Mouse (Mus musculus) erythroid progenitor cell, adult 5-6 weeks (primary cell): Measurements from ENCODE around the gene Morc3. TPM values are rescaled to one million over a fixed set of nuclear protein-coding genes. Genes with fewer than 3 reads are reported as not detected.
A peak's percentile ranks its signal among the peaks of the same experiment; 100 is the strongest.

Experiments
- ATAC-seq: replicated peaks from 2 replicates; pipeline ENCODE4 v1.8.0; 2016; ENCODE audit warnings: moderate number of reproducible peaks, mild to moderate bottlenecking, moderate TSS enrichment, inconsistent platforms; ENCODE audit not compliant: poor library complexity, low FRiP score, severe bottlenecking
- total RNA-seq, 2 experiments: library from RNA; stranded (forward) in 1 of 2; stranded (reverse) in 1 of 2; fragments of 150-400 nt in 1 of 2; fragments of 186-747, 209-891 nt in 1 of 2; gene quantifications; 2 replicates each; pipeline versions ENCODE4 v1.2.3 to v1.2.4; 2015 to 2017; ENCODE audit warnings: low replicate concordance in 2 of 2

Morc3 gene
- total RNA-seq, 2 experiments from 2014 or later: 133 to 212 TPM

GRCm38 (mm10) chr16:93874841-93875240, 42.9 kb downstream of the Morc3 start:
- no peak for ATAC-seq

DNA sequence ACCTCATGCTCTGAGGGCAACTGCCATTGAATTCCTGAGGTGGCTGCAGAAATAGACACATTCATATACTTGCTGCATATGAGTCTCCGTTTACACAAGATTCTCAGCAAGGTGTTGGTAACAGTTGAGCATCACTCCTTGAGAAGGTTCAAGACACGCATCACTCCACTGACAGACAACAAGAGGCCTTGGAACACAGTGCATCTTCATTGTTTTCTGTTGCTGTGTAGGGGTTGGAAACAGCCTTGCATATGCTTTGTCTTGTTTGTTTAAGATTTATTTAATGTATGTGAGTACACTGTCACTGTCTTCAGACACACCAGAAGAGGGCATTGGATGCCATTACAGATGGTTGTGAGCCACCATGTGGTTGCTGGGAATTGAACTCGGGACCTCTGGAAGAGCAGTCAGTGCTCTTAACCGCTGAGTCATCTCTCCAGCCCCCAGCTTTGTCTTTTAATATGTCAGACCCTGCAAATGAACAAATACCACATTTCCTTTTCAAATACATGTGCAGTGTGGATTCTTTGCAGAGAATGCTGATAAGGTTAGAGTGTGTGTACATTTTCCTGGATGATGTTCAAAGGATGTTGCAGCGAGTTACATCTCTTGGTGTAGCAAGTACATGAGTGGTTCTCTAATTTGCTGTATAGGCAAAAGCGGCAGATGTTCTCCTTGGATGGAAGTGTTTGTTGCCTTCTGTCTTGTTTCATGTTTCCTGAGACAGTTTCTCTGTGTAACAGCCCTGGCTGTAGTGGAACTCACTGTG, 45.9 kb downstream of the Morc3 start:
- no peak for ATAC-seq

DNA sequence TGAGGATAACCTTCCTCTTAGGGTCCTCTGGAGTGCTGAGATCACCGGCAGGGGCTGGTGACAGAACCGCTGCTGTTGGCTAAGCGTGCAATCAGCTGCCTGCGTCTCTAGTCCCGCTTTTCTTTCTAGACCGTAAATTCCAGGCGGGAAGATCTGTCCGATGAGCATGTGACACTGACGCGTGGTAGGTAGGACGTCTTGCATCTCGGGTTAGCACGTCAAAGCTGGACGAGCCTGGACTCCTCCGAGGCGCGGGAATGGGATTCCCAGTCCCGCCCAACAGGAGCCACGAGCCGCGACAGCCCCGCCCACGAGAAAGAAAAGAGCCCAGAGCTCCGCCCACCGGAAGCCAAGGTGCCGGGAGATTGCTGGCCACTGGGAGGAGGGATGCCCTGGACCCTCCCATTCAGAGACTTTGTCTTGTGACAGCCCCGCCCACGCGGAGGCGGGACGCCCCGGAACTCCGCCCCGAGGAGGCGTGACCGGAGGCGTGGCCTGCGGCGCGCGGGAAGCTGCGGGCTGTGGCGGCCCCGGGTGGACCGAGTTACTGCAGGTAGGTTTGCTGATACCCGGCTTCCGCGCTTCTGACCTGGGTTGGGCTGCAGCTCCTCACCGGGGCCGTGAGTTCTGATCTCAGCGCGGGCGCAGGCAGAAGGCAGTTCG, 51.6 kb downstream of the Morc3 start, which contains the start of gene Chaf1b:
Chaf1b (plus strand) TSS at position 479 of the 663 bp plus-strand sequence.
- ATAC-seq: peak; percentile 94

DNA sequence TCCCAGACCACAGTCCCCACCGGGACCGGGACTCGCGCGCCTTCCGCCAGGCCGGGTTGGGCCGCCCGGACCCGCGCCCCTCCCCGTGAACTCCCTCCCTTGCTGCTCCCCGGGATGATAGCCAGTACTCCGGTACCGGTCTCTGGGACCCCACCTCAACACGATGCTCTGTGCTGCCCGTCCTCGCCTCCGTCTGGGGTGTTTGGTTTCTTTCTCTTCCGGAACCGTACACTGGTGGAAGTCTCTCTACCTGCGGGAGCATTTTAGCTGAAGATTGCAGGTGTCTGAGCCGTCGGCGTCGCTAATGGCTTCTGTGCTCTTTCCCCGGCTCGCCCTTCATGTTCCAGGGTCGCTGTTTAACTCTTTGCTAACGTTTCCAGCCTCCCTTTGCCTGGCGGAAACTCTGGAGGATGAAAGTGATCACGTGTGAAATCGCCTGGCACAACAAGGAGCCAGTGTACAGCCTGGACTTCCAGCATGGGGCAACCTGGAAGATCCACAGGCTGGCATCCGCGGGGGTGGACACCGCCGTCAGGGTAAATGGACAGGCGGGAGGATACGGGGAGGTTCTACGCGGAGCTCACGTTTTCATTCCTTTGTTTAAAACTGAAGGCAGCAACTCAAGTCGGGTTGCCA, 52.3 kb downstream of the Morc3 start:
- peak; percentile 53 for ATAC-seq

DNA sequence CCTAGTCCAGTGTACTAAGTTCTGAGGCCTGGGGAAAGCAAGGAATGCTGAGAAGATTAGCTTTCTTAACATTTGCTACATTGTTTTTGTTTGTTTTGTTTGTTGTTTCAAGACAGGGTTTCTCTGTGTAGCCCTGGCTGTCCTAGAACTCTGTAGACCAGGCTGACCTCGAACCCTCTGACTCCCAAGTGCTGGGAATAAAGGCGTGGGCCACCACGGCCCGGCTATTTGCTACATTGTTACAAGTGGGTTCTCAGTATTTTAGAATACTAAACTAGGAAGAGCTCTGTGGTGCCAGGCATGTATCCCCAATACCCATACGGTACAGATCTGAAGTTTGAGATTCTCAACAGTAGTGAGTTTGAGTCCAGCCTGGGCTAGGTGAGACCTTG, 52.8 kb downstream of the Morc3 start:
- ATAC-seq: no peak

DNA sequence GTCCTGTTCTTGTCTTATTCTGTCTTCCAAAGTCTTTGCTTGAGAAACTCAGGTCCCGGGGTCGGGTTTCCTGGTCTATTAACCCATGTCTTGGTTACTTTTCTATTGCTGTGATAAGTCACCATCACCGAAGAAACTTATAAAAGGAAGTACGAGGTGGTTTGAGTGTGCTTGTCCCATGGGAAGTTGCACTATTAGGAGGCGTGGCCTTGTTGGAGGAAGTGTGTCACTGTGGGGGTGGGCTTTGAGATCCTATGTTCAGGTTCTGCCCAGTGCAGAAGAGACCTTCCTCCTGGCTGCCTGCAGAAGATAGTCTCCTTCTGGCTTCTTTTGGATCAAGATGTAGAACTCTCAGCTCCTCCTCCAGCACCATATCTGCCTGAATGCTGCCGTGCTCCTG, 56.6 kb downstream of the Morc3 start:
- ATAC-seq: no peak

GRCm38 (mm10) chr16:93890948-93891604, 59.2 kb downstream of the Morc3 start:
- no peak for ATAC-seq

DNA sequence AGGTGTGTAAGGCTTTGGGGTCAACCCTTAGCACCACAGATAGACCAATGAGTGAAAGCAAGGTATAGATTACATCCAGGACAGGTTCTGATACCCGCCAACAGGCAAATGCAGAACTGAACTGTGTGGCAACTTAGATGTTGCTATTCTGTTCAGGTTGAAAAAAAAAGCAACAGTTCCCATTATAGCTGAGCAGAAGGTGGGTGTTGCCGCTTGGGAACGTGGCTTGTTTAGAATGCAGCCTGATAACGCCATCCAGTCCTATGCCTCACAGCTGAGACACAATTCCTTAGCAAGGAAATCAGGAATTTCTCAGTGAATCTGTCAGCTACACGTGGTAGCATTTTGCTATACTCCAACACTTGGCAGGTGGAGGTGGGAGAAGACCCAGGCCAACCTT, 61.4 kb downstream of the Morc3 start:
- no peak for ATAC-seq

DNA sequence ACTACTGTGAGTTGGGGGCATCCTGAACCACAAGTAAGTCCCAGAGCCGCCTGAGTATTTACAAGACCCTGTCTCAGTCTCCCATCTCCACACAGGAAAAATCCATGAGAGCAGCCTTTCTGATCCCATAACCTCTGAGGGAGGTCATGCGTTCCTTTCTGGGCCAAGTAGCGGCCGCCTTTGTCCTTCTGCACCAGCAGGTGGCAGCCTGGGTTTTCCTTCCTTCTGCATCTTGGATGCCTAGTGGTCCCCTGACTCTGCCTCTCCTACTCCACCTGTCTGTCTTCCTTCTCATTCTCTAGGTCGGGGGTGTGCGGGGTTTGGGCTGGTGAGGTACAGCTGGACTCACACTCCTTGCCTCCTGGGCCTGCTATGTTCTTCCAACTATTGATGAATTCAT, 71.1 kb downstream of the Morc3 start:
- ATAC-seq: no peak

GRCm38 (mm10) chr16:93906156-93907014, 74.5 kb downstream of the Morc3 start:
- ATAC-seq: peak; percentile 82

GRCm38 (mm10) chr16:93907761-93908160, 75.8 kb downstream of the Morc3 start:
- no peak for ATAC-seq

DNA sequence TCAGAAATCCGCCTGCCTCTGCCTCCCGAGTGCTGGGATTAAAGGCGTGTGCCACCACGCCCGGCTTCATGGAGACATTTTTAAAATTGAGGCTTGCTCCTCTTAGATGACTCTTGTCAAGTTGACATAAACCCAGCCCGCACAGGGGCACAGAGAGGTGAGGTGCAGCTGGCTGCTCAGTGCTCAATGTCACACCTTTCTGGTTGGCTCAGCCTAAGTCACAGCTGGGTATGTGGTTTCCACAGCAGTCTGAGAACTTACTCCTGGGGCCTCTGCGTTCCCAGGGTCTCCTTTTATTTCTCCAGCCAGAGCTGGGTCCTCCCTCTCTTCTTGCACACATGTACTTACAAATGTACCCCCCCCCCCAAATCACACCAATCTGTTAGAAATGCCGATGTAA, 76.3 kb downstream of the Morc3 start:
- no peak for ATAC-seq

- no peak for ATAC-seq
Measured at GRCm38 (mm10) chr16:93909936-93910335, 78.0 kb downstream of the Morc3 start.

- ATAC-seq: no peak
Measured at GRCm38 (mm10) chr16:93910735-93911665, 79.1 kb downstream of the Morc3 start.

DNA sequence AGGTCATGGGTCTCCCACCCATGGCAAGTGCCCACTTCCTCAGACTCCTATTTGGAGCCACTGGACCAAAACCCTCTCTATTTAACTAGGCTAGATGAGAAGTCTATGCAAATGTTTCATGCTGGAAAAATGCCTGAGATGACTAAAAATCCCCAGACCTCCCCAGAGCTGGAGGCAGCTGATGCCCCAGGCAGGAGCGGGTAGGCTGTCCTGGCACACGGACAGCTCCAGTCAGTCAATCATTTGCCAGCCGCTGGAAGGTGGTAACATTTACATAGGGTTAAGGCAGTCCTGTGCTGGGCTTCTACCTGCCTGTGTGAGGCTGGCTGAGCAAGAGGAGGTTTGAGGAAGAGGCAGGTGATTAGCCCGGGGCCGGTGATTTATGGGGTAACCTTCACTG, 80.2 kb downstream of the Morc3 start:
- ATAC-seq: no peak

- ATAC-seq: no peak
Measured at GRCm38 (mm10) chr16:93912808-93913207, 80.9 kb downstream of the Morc3 start.

DNA sequence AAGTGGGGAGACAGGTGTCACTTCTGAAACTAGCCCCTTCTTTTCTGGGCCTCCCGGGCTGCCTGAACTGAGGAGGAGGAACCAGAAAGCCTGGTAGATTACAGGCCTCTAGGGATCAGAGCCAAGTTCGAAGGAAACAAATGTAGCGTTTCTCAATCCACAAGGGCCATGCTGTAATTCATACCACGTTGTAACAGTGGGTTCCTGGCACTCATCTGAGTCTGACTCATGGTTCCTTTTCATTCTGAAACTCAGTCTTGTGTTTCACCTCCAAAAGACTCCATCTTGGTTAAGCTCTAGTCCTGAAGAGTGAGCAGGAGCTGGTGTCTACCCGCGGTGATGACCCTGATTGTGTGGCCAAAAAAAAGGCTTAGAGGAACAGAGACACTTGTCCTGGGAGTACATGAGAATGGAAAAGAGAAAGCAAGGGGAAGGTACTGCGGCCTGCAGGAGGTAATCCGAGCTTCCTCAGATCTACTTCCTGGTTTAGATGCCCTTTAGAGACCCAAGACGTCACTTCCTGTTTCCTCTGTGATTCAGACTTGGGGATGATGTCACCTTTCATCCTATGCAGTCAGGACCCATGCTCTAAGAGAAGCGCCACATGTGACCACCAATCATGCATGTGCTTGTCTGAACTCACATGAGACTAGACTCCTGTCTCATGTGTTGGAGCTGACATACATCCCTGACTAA, 82.1 kb downstream of the Morc3 start:
- ATAC-seq: no peak

- no peak for ATAC-seq
Measured at GRCm38 (mm10) chr16:93915338-93915849, 83.5 kb downstream of the Morc3 start.
